Mouse (Mus musculus): Measurements from ENCODE around the gene Rps7. TPM values are rescaled to one million over a fixed set of nuclear protein-coding genes. Genes with fewer than 3 reads are reported as not detected.

Gene Rps7
- polyA plus RNA-seq, 1 experiment = 932 TPM

DNA sequence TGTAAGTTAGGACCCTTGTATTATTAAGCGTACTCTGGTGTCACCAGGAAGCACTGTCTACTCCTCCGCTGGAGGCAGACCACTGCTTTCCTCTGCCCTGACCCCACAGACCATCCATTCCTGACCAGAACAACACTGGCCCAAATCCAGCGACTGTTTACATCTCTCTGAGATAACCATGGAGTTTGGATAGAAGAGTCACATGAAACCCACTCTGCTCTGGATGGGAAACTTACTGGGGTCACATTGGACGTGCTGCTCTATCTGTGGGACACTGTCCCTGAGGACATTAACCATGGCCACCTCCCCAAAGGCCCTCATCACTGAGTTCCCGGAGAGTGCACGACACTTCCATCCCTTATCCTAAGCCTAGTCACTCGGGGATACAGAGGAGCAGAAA is 10.3 kb downstream of the Rps7 start:
- Histone ChIP-seq H3K4me3 (no peak overlapping the region), H3ac (ENCODE audit: control insufficient read depth, insufficient read length) (no peak overlapping the region), H3K36me3 (ENCODE audit: control insufficient read depth, insufficient read depth) (peaks cover 17% of the 10 kb centered on the region), H3K4me2 (ENCODE audit: low read depth) (no peak overlapping the region), H3K27me3 (ENCODE audit: control insufficient read depth, insufficient read depth, insufficient read length) (peaks cover 5% of the 10 kb centered on the region), H3K79me2 (ENCODE audit: control insufficient read depth, insufficient read depth) (no peaks in the 10 kb centered on the region)
- no peak for TF ChIP-seq POLR2AphosphoS2 (IDR thresholded peaks at IDR 0.05; ENCODE audit: insufficient read length, low read depth)
- no peak for TF ChIP-seq POLR2A (IDR thresholded peaks at IDR 0.05; ENCODE audit: insufficient read length, low read depth)
- TF ChIP-seq TCF3 (IDR thresholded peaks at IDR 0.05; ENCODE audit: insufficient read length, low read depth) = no peak
- no peak for TF ChIP-seq MAX (IDR thresholded peaks at IDR 0.05; ENCODE audit: low read depth)
- no peak for TF ChIP-seq CEBPB (IDR thresholded peaks at IDR 0.05; ENCODE audit: insufficient read depth, poor library complexity, severe bottlenecking)
- no peak for TF ChIP-seq REST (IDR thresholded peaks at IDR 0.05; ENCODE audit: insufficient read depth, insufficient read length)
- no peak for TF ChIP-seq MYOD1 (IDR thresholded peaks at IDR 0.05; ENCODE audit: control insufficient read depth in 1 of 3, insufficient read length in 2 of 3, low read depth in 2 of 3)
- no peak for TF ChIP-seq MYOG (IDR thresholded peaks at IDR 0.05; ENCODE audit: control insufficient read depth in 1 of 3, insufficient read depth in 1 of 3, insufficient read length in 2 of 3, low read depth in 2 of 3)
- TF ChIP-seq E2F4 (IDR thresholded peaks at IDR 0.05; ENCODE audit: insufficient read depth) = no peak
- TF ChIP-seq TCF12 (IDR thresholded peaks at IDR 0.05; ENCODE audit: insufficient read depth, poor library complexity, severe bottlenecking) = no peak

DNA sequence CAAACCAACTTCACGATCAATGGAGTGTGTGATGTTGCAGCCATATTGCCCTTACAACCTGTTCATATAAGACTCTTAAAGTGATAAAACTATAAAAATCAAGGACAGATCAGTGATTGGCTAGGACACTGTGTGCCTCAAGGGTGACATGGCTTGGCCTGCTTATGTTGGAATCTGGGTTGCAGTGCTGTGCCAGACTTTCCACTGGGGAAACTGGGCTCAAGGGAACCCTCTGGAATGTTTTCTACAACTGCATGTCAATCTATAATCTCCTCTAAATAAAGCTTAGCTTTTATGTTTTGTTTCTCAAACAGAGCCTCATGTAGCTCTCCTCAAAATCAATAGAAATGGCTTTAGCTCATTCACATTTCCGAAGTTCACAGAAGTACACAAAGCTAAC is 11.5 kb downstream of the Rps7 start:
- H3K36me3 ChIP-seq (ENCODE audit: control insufficient read depth, insufficient read depth) = peaks cover 9% of the 10 kb centered on the region
- no peak overlapping the region for H3K4me3 ChIP-seq
- H3K79me2 ChIP-seq (ENCODE audit: control insufficient read depth, insufficient read depth) = no peaks in the 10 kb centered on the region
- H3K27me3 ChIP-seq (ENCODE audit: control insufficient read depth, insufficient read depth, insufficient read length) = peaks cover 5% of the 10 kb centered on the region
- TF ChIP-seq E2F4 (IDR thresholded peaks at IDR 0.05; ENCODE audit: insufficient read depth) = no peak
- no peak for TF ChIP-seq MYOG (IDR thresholded peaks at IDR 0.05; ENCODE audit: control insufficient read depth in 1 of 3, insufficient read depth in 1 of 3, insufficient read length in 2 of 3, low read depth in 2 of 3)
- TF ChIP-seq USF1 (IDR thresholded peaks at IDR 0.05; ENCODE audit: low read depth) = no peak
- TF ChIP-seq REST (IDR thresholded peaks at IDR 0.05; ENCODE audit: insufficient read depth, insufficient read length) = no peak
- no peak for TF ChIP-seq TCF3 (IDR thresholded peaks at IDR 0.05; ENCODE audit: insufficient read length, low read depth)
- TF ChIP-seq POLR2AphosphoS2 (IDR thresholded peaks at IDR 0.05; ENCODE audit: insufficient read length, low read depth) = no peak
- no peak for TF ChIP-seq MYOD1 (IDR thresholded peaks at IDR 0.05; ENCODE audit: control insufficient read depth in 1 of 3, insufficient read length in 2 of 3, low read depth in 2 of 3)
- TF ChIP-seq MAX (IDR thresholded peaks at IDR 0.05; ENCODE audit: low read depth) = no peak
- no peak for TF ChIP-seq CEBPB (IDR thresholded peaks at IDR 0.05; ENCODE audit: insufficient read depth, poor library complexity, severe bottlenecking)
- TF ChIP-seq TCF12 (IDR thresholded peaks at IDR 0.05; ENCODE audit: insufficient read depth, poor library complexity, severe bottlenecking) = no peak
- no peak for TF ChIP-seq POLR2A (IDR thresholded peaks at IDR 0.05; ENCODE audit: insufficient read length, low read depth)
- no peak for TF ChIP-seq SRF (IDR thresholded peaks at IDR 0.05; ENCODE audit: control insufficient read depth, insufficient read length, low read depth)
- no peak overlapping the region for H3ac ChIP-seq (ENCODE audit: control insufficient read depth, insufficient read length)
- H3K4me2 ChIP-seq (ENCODE audit: low read depth) = no peak overlapping the region

DNA sequence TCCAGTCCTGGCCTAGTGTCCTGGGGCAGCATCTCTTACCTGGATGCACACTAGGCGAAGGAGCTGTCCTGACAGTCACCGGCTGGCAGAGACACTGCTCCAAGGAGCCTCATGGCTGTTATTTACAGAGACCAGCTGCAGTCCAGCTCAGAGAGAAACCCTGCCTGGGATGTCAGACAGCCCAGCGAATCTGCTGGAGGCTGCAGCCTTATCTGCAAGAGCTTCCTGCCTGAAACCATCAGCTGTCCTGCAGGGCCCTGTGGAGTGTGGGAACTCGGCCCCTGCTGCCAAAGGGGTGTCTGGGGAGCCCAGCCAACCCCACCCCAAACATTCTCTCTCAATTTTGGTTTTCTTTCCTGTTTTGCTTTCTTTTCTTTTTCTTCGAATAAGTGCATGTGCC is 12.6 kb downstream of the Rps7 start, which contains the start of gene Colec11:
TSS of gene Colec11 (minus strand) at position 183 of the 400 bp plus-strand sequence.
- H3ac ChIP-seq (ENCODE audit: control insufficient read depth, insufficient read length) = no peak within 1 kb of the TSS
- H3K4me3 ChIP-seq = no peak within 1 kb of the TSS
- H3K79me2 ChIP-seq (ENCODE audit: control insufficient read depth, insufficient read depth) = no peaks in the 10 kb centered on the region
- H3K27me3 ChIP-seq (ENCODE audit: control insufficient read depth, insufficient read depth, insufficient read length) = peaks cover 5% of the 10 kb centered on the region
- H3K4me2 ChIP-seq (ENCODE audit: low read depth) = no peak within 1 kb of the TSS
- H3K36me3 ChIP-seq (ENCODE audit: control insufficient read depth, insufficient read depth) = peaks cover 3% of the 10 kb centered on the region
- no peak for TF ChIP-seq E2F4 (IDR thresholded peaks at IDR 0.05; ENCODE audit: insufficient read depth)
- no peak for TF ChIP-seq USF1 (IDR thresholded peaks at IDR 0.05; ENCODE audit: low read depth)
- no peak for TF ChIP-seq MAX (IDR thresholded peaks at IDR 0.05; ENCODE audit: low read depth)
- no peak for TF ChIP-seq MYOD1 (IDR thresholded peaks at IDR 0.05; ENCODE audit: control insufficient read depth in 1 of 3, insufficient read length in 2 of 3, low read depth in 2 of 3)
- no peak for TF ChIP-seq TCF12 (IDR thresholded peaks at IDR 0.05; ENCODE audit: insufficient read depth, poor library complexity, severe bottlenecking)
- no peak for TF ChIP-seq POLR2AphosphoS2 (IDR thresholded peaks at IDR 0.05; ENCODE audit: insufficient read length, low read depth)
- no peak for TF ChIP-seq MYOG (IDR thresholded peaks at IDR 0.05; ENCODE audit: control insufficient read depth in 1 of 3, insufficient read depth in 1 of 3, insufficient read length in 2 of 3, low read depth in 2 of 3)
- TF ChIP-seq POLR2A (IDR thresholded peaks at IDR 0.05; ENCODE audit: insufficient read length, low read depth) = no peak
- no peak for TF ChIP-seq SRF (IDR thresholded peaks at IDR 0.05; ENCODE audit: control insufficient read depth, insufficient read length, low read depth)
- TF ChIP-seq REST (IDR thresholded peaks at IDR 0.05; ENCODE audit: insufficient read depth, insufficient read length) = no peak
- TF ChIP-seq CEBPB (IDR thresholded peaks at IDR 0.05; ENCODE audit: insufficient read depth, poor library complexity, severe bottlenecking) = no peak
- TF ChIP-seq TCF3 (IDR thresholded peaks at IDR 0.05; ENCODE audit: insufficient read length, low read depth) = no peak

DNA sequence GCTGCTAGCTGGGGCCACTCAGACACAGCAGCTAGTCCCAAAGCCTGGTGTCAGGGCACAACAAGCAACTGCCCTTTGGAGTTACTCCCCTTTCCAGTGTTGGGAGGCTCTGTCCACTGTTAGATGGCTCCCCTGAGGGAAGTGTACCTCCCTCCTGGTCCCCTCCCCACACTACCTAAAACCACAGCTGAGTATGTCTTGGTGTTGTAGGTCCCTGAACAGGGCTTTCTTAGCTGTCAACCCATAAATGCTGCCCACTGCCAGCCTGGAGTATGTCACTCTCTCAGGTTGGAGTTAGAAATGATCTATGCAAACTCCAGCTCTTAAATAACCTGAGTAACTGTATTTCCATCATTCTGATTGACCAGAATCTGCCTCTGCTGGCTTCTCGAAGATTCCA is 13.1 kb downstream of the Rps7 start:
- no peak overlapping the region for H3K4me2 ChIP-seq (ENCODE audit: low read depth)
- H3K27me3 ChIP-seq (ENCODE audit: control insufficient read depth, insufficient read depth, insufficient read length) = peaks cover 5% of the 10 kb centered on the region
- H3K4me3 ChIP-seq = no peak overlapping the region
- no peaks in the 10 kb centered on the region for H3K79me2 ChIP-seq (ENCODE audit: control insufficient read depth, insufficient read depth)
- H3ac ChIP-seq (ENCODE audit: control insufficient read depth, insufficient read length) = no peak overlapping the region
- H3K36me3 ChIP-seq (ENCODE audit: control insufficient read depth, insufficient read depth) = no peaks in the 10 kb centered on the region
- TF ChIP-seq POLR2AphosphoS2 (IDR thresholded peaks at IDR 0.05; ENCODE audit: insufficient read length, low read depth) (no peak), MYOG (IDR thresholded peaks at IDR 0.05; ENCODE audit: control insufficient read depth in 1 of 3, insufficient read depth in 1 of 3, insufficient read length in 2 of 3, low read depth in 2 of 3) (no peak), MYOD1 (IDR thresholded peaks at IDR 0.05; ENCODE audit: control insufficient read depth in 1 of 3, insufficient read length in 2 of 3, low read depth in 2 of 3) (no peak), REST (IDR thresholded peaks at IDR 0.05; ENCODE audit: insufficient read depth, insufficient read length) (no peak), TCF12 (IDR thresholded peaks at IDR 0.05; ENCODE audit: insufficient read depth, poor library complexity, severe bottlenecking) (no peak)

DNA sequence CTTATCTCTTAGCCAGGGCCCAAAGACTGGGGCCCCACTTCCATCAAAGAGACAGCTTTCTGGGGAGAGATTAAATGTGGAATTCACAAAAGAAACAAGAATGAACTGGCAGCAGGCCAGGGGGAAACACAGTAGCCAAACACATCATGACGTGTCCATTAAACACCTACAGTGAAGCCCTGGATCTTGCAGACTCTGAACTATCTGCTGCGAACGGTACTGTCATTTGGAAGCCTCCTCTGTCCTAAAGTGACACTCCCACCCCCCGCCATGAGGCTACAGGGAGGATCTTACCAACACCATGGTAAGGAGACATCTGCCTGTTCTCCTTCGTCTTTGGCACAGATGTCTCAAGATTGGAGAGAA is 13.6 kb downstream of the Rps7 start:
- Histone ChIP-seq H3K27me3 (ENCODE audit: control insufficient read depth, insufficient read depth, insufficient read length) (peaks cover 5% of the 10 kb centered on the region), H3K79me2 (ENCODE audit: control insufficient read depth, insufficient read depth) (no peaks in the 10 kb centered on the region), H3K4me2 (ENCODE audit: low read depth) (no peak overlapping the region), H3K36me3 (ENCODE audit: control insufficient read depth, insufficient read depth) (no peaks in the 10 kb centered on the region), H3ac (ENCODE audit: control insufficient read depth, insufficient read length) (no peak overlapping the region), H3K4me3 (no peak overlapping the region)
- TF ChIP-seq USF1 (IDR thresholded peaks at IDR 0.05; ENCODE audit: low read depth) = no peak
- no peak for TF ChIP-seq REST (IDR thresholded peaks at IDR 0.05; ENCODE audit: insufficient read depth, insufficient read length)
- TF ChIP-seq TCF3 (IDR thresholded peaks at IDR 0.05; ENCODE audit: insufficient read length, low read depth) = no peak
- no peak for TF ChIP-seq CEBPB (IDR thresholded peaks at IDR 0.05; ENCODE audit: insufficient read depth, poor library complexity, severe bottlenecking)
- TF ChIP-seq POLR2A (IDR thresholded peaks at IDR 0.05; ENCODE audit: insufficient read length, low read depth) = no peak
- no peak for TF ChIP-seq SRF (IDR thresholded peaks at IDR 0.05; ENCODE audit: control insufficient read depth, insufficient read length, low read depth)
- TF ChIP-seq POLR2AphosphoS2 (IDR thresholded peaks at IDR 0.05; ENCODE audit: insufficient read length, low read depth) = no peak
- no peak for TF ChIP-seq MYOD1 (IDR thresholded peaks at IDR 0.05; ENCODE audit: control insufficient read depth in 1 of 3, insufficient read length in 2 of 3, low read depth in 2 of 3)
- TF ChIP-seq MAX (IDR thresholded peaks at IDR 0.05; ENCODE audit: low read depth) = no peak
- no peak for TF ChIP-seq E2F4 (IDR thresholded peaks at IDR 0.05; ENCODE audit: insufficient read depth)
